Mouse (Mus musculus): Measurements from ENCODE around the gene Gm9936.
"Not testable (repeated sequence)": the region's sequence is repeated elsewhere in the genome, so short reads cannot be mapped to it uniquely, and the experiment has no call there.

DNA sequence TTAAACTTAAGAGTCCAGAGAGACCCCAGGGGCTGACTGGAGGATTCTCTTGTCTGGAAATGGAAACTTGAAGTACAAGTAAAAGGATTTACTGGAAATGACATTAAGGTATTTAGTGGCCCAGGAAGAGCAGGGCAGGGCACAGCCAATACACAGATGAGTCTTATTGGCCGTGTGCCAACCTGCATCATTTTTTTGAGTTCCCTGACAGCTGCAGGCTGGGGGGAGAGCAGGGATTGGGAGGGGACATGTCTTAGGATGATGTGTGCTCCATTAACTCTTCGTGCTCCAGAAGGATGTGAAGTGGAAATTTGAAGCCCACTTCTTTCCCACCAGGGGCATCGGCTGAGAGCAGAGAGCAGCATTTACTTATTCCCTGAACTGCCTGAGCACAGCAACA is 16.3 kb downstream of the Gm9936 start:
- TF ChIP-seq POLR2A (IDR thresholded peaks at IDR 0.05; ENCODE audit: insufficient read depth, low read depth, low read length); CTCF (IDR thresholded peaks at IDR 0.05); EP300 (IDR thresholded peaks at IDR 0.05; ENCODE audit: insufficient read depth, low read depth, low read length): not testable (repeated sequence)

All from heart, adult 2 months (tissue).